Mouse (Mus musculus) heart, postnatal 10 days (tissue): ENCODE measurements around the gene Hcar1. TPM values are rescaled to one million over a fixed set of nuclear protein-coding genes. Genes with fewer than 3 reads are reported as not detected.
A peak's percentile ranks its signal among the peaks of the same experiment; 100 is the strongest.

ENCODE experiments used
- DNase-seq, 2 experiments: peaks; one replicate each; pipeline ENCODE4 v3.0.0; 2021
- intact Hi-C: fragments of 180-260 bp; cut with DNase I; formaldehyde crosslinking; loops from one replicate; pipeline ENCODE4 v1.15.1; 2025
- total RNA-seq, 2 experiments: library from RNA; stranded (reverse); gene quantifications; 2 replicates each; pipeline ENCODE4 v1.2.3; 2021

Hcar1 gene
- total RNA-seq = under 1 TPM; 0.69 to 0.77 TPM

GRCm38 (mm10) chr5:123879928-123880327 lies at the start of gene Hcar1:
Hcar1 (minus strand) TSS chr5:123880020.
- DNase-seq = peak; percentile 22 to 41
- intact Hi-C loops = no loop called here

DNA sequence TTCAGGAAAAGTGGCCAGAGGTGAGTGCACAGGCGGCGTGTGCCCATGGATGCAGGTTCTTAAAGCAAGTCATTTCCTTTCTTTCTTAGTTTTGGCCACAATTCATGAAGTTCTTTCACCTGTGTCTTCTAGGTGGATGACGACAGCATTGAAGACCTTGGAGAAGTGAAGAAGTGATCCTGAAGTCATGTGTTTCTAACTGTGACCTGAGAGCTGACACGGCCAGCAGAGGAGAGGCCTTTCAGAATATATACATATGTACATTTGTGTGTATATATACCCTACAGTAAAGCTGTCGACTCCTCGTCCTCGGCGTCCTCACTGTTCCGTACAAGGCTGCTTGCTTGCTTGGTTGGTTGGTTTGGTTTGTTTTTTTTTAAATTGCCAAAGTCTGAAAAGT lies 47.3 kb upstream of the Hcar1 start, which contains the start of gene Gm43518:
Gene Gm43518, plus strand, starts transcription at position 301 of the 400 bp plus-strand sequence.
- intact Hi-C loops = no loop called here
- no peak for DNase-seq

- no peak for DNase-seq
- intact Hi-C loops = no loop called here
Observed at GRCm38 (mm10) chr5:123922112-123922511, 42.3 kb upstream of the Hcar1 start.

GRCm38 (mm10) chr5:123914852-123915251 lies 35.0 kb upstream of the Hcar1 start:
- no peak for DNase-seq
- intact Hi-C loops = no loop called here

DNA sequence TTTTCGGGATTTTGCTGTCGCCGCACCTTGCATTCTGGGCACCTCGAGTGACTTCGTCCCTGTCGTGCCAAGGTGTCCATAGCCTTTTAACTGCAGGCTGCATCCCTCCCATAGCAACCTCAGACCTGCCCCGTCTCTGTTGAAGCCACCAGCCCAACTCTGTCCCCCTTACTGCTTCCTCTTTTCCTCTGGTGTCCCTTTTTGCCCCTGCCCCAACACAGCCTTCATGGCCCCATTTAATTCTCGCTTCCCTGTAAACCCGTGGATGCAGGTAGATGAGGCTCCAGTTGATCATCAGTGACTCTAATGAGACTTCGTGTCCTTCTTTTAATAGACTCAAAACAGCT lies 27.8 kb upstream of the Hcar1 start:
- DNase-seq = no peak
- intact Hi-C loops = loop anchor here (2.0 to 5.0 kb wide), 3 partner anchors 80 to 280 kb away; partner anchors contain the start of genes Kntc1 and Rsrc2

GRCm38 (mm10) chr5:123906976-123907630 lies 27.3 kb upstream of the Hcar1 start, which contains the start of gene Denr:
Denr (plus strand) TSS chr5:123907175.
- DNase-seq = peak; percentile 100
- intact Hi-C loops = loop anchor here (2.0 to 5.0 kb wide), 3 partner anchors 80 to 280 kb away; partner anchors contain the start of genes Kntc1 and Rsrc2

DNA sequence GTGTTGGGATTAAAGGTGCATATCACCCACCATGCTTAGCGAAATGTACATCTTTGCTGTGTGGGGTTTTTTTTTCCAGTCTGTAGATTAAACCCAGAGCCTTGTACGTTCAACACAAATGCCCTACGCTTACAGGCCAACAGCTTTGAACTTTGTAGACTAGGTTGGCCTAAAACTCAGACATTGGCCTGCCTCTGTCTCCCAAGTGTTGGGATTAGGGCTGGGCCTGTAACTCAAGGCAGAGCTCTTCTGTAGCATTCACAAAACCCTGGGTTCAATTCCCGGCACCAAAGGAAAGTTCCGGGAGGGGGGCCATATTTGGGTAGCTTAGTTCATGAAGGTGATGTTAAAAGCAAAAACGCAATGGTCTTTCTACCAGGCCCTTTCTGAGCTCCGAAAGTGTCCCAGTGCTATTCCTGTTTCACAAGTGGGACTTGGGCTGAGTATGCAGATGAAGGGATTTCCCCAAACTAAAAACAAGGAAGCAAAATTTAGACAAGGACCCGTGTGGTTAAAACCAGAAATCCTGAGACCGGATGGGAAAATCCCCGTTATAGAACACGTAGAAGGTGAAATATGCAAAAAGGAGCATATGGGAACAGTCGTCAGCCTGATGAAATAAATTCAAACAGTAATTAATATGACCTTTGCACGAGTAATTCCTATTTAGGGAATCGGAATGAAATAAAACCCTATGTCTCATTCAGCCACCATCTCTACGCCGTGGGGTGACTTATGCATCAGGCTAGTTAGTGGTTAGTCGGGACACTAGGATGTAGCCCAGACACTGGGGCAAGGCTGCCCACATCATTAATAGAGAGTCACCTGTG lies 26.5 kb upstream of the Hcar1 start:
- intact Hi-C loops = loop anchor here (2.0 to 5.0 kb wide), 3 partner anchors 79 to 279 kb away; partner anchors contain the start of genes Kntc1 and Rsrc2
- no peak for DNase-seq

GRCm38 (mm10) chr5:123904059-123904672 lies 24.3 kb upstream of the Hcar1 start:
- DNase-seq = no peak
- intact Hi-C loops = no loop called here

DNA sequence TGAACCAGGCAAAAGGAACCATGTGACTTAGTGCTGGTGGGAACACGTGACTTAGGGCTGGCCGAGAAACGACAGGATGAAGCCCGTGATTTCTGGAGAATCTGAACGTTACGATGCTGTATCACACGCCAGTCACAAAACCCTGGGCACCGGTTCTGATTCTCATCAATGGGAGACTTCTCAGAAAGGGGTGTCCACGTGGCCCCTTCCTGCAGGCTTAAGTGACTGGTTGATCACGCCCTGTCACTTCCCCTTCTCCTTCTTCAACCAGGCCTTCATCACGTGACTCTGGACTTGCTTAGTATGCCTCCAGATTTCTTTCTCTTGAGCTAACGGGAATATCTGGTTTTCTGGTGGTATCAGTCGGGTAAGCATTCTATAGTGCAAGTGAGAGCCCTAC lies 17.5 kb upstream of the Hcar1 start:
- DNase-seq = no peak
- intact Hi-C loops = no loop called here

- intact Hi-C loops = no loop called here
- no peak for DNase-seq
Observed at GRCm38 (mm10) chr5:123896395-123896794, 16.6 kb upstream of the Hcar1 start.

- intact Hi-C loops = no loop called here
Observed at GRCm38 (mm10) chr5:123893520-123893919, 13.7 kb upstream of the Hcar1 start.

DNA sequence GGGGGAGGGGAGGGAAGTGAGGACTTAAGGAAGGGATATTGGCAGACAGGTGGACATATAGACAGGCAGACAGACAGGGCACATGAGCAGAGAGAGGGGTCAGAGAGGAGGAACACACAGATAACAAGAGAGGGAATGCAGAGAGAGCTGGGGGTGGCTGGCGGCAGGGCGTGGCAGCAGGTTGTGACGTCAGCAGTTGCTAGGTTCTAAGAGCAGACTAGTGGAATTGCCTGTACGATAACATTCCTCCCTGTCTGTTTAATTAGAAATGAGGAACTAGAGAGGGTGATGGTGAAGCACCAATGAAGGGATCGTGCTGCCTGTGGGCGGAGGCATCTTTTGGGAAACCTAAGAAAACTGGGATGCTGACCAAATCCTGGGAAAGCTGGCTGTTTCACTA lies 11.8 kb upstream of the Hcar1 start:
- intact Hi-C loops = no loop called here
- peak; percentile 25 to 67 for DNase-seq

More at GRCm38 (mm10) chr5:123893520-123893919, 13.7 kb upstream of the Hcar1 start:
- no peak for DNase-seq

DNA sequence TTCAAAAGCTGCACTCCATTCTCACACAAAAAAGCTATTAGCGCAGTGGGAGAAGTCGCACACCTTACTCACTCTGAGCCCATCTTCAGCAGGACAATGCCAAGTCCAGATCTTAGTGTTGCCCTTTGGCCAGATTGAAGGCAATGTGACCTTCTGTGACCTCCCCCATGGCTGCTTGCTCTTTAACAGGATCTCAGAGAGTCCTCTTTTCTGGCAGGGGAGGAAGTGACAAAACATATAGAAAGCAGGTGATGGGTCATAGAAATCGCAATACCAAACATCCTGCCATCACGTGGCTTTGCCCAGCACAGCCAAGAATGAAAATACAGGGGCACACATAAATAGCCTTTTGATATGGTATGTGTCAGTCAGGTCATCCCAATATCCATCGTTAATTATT lies 11.2 kb upstream of the Hcar1 start:
- intact Hi-C loops = no loop called here

GRCm38 (mm10) chr5:123890312-123890711 lies 10.5 kb upstream of the Hcar1 start:
- intact Hi-C loops = no loop called here

More for the DNA sequence above, 11.2 kb upstream of the Hcar1 start:
- DNase-seq = no peak

DNA sequence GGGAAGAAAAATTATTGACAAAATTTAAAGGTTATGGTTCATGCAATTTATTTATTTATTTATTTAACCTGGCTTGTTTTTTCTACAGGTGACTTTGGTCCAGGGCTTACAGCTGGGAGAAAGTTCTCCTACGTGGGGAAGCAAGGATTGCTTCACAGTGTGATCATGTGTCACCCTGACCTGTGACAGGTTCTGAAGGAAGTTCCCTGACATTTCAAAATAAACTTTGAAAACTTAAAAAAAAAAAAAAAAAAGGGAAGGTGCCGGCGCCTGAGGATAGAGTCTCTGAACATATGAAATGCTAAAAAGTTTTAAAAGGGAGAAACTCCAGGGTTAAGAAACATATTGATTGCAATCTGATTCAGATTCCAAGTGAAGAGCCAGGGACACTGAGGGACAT lies 6.5 kb upstream of the Hcar1 start:
- intact Hi-C loops = no loop called here

More at GRCm38 (mm10) chr5:123890312-123890711, 10.5 kb upstream of the Hcar1 start:
- DNase-seq = no peak

DNA sequence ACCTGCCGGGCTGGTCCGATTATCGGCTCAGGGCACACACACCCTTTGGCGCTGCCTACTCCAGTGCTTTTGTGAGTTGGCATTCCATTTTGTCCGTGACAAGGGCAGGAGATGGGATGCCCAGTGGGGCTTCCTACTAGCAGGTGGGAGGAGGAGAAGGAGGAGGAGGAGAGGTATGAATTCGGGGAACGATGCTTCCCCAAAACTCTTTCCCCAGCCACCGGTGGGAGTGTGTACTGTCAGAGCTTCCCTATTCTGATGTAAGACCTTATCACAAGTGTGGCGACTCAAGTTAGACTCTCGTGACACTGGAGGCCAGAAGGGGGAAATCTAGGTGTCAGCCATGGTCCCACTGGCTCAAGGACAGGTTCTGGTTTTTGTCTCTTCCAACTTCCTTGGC lies 4.5 kb upstream of the Hcar1 start:
- intact Hi-C loops = no loop called here
- DNase-seq = no peak

More for the DNA sequence above, 6.5 kb upstream of the Hcar1 start:
- no peak for DNase-seq

- intact Hi-C loops = no loop called here
- no peak for DNase-seq
Observed at GRCm38 (mm10) chr5:123883891-123884290, 4.1 kb upstream of the Hcar1 start.

GRCm38 (mm10) chr5:123880778-123881177 lies 958 bp upstream of the Hcar1 start:
- intact Hi-C loops = no loop called here
- no peak for DNase-seq

- intact Hi-C loops = no loop called here
- DNase-seq = no peak
Observed at GRCm38 (mm10) chr5:123878056-123878455, 1.8 kb downstream of the Hcar1 start.

GRCm38 (mm10) chr5:123874177-123874576 lies 5.6 kb downstream of the Hcar1 start:
- intact Hi-C loops = no loop called here
- DNase-seq = no peak

- intact Hi-C loops = no loop called here
- no peak for DNase-seq
Observed at GRCm38 (mm10) chr5:123869615-123870014, 10.2 kb downstream of the Hcar1 start.
